Mouse (Mus musculus) thymus, postnatal 10 days (tissue): ENCODE measurements at regions not wholly inside any gene's neighbourhood (a gene's known extent, or its start where the extent isn't known, plus 50 kb on each side); places are given as distances from the start of the nearest gene placed in this dataset.

Experiments
- DNase-seq, 2 experiments: peaks; one replicate each; pipeline ENCODE4 v3.0.0; 2021; ENCODE audit warnings: low spot score in 2 of 2

DNA sequence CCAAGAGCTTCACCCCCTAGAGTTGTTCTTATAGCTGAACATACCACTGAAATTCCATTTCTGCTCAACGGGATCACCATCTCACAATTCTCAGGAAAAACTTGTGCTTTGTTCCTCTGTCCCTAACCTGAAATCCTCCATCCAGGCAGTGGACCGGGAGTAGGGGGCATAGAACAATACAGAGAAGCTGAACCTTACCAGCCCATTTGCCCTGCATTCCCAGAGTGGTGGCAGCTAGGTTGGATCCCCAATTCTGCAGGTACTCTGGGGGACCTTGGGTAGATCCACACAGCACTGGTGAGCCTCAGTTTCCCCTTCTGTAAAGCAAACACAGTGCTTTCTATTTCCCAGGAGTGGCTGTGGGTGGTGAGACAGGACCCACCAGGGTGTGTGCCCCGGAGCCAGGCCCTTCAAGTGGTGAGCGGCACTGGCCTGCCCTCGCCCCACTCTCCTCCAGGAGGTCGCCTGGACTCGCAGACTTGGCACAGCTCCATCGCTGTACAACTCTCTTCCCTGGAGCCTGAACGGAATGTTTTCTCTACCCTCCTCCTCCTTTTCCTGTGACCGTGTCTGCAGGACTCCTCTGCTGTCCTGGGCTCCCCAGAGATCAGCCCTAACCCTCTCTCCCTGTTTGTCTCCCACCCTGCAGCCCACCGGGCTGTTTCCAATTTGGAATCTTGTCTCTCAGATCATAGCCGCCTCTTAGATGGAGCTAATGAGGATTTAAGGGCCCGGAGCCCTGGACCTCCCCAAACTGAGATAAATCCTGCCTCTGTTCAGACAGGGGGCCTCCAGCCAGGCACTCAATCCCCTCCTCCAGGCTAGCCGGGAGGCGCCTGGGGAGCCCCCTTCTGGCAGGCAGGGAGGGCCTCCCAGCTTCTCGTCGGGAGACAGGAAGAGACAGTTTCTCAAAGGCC, 52.3 kb upstream of the Cux1 start:
- peak; percentile 33 to 49 for DNase-seq

GRCm38 (mm10) chr5:136620234-136620633, 52.9 kb upstream of the Cux1 start:
- DNase-seq: peak in 1 of 2 experiments; percentile 12

DNA sequence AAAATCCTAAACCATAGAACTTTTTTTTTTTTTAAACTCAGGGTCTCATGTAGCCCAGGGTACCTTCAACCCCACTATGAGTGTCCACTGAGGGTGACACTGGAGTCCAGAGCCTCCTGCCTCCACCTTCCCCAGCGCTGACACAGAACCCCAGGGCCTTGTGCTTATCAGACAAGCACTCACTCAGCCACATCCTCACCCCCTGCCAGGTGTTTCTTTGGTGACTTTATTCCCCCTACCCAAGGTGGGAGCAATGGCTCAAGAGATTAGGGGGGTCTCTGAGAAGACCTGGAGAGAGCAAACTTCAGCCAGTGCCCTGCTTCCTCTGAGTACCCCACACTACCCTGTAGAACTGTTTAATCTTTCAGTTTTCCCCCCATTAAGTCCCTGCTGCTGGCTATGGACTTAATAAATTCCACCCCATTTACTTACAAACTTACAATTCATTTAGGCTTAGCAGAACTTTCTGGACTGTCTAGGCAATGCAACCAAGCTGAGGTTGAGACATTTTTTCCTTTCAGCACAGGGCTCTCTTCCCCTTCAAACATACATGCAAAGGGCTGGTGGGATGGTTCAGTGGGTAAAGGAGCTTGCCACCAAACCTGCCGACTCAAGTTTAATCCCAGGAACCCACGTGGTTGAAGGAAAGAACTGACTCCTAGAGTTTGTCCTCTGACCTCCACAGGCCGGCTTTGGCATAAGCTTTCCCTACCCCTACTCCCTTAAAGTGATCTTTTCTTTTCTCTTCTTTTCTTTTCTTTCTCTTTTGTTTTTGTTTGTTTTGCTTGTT, 54.2 kb upstream of the Cux1 start:
- peak; percentile 21 to 31 for DNase-seq

- no peak for DNase-seq
Measured at GRCm38 (mm10) chr5:136622152-136622551, 54.9 kb upstream of the Cux1 start.

GRCm38 (mm10) chr5:136622721-136623542, 55.6 kb upstream of the Cux1 start:
- DNase-seq: peak; percentile 79 to 83

DNA sequence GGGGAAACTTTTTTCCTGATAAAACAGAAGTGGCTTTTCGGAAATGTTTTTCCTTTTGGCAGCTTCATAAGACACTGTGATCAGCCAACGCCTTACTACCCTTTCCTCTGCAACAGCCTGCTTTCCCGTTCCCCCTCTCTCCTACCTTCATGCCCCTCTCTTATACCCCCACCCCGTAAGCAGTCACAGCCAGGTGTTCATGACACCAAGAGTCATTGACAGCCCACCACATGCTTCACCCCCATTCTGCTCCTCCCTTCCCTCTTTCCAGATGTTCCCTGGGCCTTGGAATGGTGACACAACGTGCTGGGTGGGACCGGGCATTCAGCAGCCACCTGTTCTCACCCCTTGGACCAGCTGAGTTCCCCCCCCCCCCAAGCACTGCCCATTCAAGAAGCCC, 56.5 kb upstream of the Cux1 start:
- DNase-seq: peak in 1 of 2 experiments; percentile 20

DNA sequence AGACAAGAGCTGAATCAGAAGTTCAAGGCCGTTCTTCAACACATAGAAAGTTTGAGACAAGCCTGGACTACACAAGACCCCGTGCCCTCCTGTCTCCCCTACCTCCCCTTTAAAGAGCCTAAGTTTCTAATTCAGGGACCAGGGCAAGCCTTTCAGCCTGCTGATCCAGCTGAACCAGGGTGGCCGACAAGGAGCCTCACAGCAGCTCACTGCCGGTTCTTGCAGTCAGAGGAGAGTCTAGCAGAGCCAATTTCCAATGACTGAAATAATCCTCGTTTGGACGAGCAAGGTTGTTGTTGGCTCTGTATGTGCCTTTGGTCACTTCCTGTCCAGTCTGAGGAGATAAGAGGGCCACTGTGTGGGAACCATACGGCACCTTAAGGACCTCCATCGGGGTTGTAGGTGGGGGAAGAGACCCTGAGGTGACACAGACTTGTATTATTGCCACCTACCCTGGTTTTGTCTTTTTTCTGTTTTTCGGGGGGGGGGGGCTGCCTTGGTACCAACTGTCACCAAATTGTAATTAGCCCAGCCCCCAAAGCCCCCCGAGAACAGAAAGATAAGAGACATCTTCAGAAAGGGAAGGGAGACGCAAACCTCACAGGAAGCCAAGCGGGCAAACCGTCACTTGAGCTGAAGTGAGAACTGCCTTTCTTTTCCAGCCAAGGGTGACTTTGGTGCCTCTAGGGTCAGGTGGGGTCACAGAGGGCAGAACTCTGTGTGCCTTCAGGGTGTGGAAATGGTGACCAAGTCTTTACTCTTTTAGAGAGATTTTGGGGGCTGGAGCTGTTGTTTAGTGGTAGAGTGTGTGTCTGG, 58.1 kb upstream of the Cux1 start:
- DNase-seq: peak; percentile 59 to 67

DNA sequence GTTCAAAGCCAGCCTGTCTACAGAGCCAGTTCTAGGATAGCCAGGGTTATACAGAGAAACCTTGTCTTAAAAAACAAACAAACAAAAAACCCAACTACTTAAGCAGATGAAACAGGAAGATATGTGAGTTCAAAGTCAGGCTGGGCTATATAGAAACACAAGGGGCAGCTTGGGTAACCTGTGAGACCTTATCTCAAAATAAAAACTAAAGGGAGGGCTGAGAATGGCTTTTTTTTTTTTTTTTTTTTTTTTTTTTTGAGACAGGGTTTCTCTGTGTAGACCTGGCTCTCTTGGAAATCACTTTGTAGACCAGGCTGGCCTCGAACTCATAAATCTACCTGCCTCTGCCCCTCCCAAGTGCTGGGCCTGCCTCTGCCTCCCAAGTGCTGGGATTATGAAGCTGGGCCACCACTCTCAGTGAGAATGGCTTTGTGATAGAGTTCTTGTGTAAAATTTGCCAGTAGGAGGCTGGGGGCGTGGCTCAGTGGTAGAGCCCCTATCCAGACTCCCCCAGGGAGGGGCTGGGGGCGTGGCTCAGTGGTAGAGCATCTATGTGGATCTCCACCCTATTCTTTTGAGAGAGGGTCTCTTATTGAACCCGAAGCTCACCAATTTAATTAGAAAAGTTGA, 59.0 kb upstream of the Cux1 start:
- DNase-seq: peak; percentile 72 to 78

- DNase-seq: no peak
Measured at GRCm38 (mm10) chr5:136626891-136627290, 59.6 kb upstream of the Cux1 start.

DNA sequence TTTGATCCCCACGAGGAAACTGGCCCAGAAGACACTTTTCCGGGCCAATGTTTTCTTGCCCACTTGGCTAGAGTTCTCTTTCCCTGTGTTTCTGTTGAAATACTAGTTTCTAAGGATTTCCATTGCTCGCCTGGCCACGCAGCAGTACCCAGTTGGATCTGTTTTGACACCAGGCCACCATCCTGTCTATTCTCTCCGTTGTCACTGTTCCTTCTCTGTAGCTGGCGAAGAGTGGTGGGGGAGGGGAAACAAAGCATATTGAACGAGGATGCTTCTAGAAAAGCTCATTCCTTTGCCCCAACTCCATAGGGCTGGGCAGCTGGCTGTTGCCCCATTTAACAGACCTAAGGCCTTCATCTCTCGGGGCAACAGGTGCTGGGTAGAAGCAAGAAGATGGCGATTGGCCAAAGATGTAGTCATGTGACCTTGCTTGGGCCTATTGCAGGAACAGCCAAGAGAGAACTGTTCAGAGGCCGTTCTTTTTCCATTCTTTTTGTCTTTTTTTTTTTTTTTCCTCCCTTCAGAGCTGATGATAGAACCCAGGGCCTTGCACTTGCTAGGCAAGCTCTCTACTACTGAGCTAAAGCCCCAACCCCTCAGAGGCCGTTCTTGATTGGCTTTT, 60.5 kb upstream of the Cux1 start:
- peak; percentile 39 to 43 for DNase-seq

- DNase-seq: no peak
Measured at GRCm38 (mm10) chr5:136628502-136628901, 61.2 kb upstream of the Cux1 start.

- no peak for DNase-seq
Measured at GRCm38 (mm10) chr5:136632286-136632685, 60.7 kb upstream of the Myl10 start.

- DNase-seq: no peak
Measured at GRCm38 (mm10) chr5:136633901-136634300, 59.0 kb upstream of the Myl10 start.

GRCm38 (mm10) chr5:136635119-136635518, 57.8 kb upstream of the Myl10 start:
- no peak for DNase-seq

DNA sequence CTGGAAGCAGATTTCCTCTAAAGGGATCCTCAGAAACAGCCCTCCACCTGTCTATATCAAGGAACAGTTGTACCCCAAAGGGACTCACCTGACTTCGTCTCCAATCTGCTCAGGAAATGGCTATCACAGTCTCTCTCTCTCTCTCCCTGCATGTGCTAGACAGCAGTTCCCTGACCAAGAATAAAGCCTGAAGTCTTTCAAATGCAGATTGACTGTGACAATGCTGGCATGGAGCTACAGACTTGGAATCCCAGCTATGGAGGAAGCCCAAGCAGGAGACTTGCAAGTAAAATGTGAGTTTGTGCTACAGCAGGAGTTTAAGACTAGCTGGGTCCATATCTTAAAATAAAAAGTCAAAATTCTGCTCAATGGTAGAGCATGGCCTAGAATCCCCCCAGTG, 56.5 kb upstream of the Myl10 start:
- no peak for DNase-seq

GRCm38 (mm10) chr5:136637872-136638271, 55.1 kb upstream of the Myl10 start:
- no peak for DNase-seq

DNA sequence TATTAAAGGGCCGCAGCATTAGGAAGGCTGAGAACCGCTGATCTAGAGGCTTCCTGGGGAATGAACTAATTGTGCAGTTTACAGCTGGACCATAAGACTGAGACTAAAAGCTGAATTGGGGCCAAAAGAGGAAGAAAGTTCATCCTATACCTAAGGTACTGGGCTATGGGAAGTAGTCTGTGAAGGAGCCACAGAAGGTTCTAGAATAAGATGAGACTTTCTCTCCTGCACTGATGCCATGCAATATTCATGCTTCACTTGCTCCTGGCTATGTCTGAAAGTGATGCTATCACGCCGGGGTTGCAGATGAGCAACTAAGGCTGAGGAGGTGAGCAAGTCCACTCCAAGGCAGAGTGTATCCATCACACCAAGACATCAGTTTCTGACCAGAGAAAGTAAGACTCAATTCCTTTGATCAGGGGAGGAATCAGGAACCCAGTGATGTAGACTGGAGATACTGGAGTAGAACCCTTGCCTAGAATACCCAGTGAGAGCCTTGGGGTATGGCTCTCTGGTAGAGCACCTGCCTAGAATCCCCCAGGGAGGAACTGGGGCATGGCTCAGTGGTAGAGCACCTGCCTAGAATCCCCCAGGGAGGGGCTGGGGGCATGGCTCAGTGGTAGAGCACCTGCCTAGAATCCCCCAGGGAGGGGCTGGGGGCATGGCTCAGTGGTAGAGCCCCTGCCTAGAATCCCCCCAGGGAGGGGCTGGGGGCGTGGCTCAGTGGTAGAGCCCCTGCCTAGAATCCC, 51.9 kb upstream of the Myl10 start:
- DNase-seq: no peak

- no peak for DNase-seq
Measured at GRCm38 (mm10) chr5:136642208-136642607, 50.7 kb upstream of the Myl10 start.
